11 mouse cellular contexts compared by ENCODE assay signal in genomic region chr11:118431100-118431948, GRCm38 (mm10). TPM values are rescaled to one million over a fixed set of nuclear protein-coding genes. Genes with fewer than 3 reads are reported as not detected.
DNase-seq lines count a peak whose midpoint lies in the region; ATAC-seq and TF ChIP-seq lines count a peak whose summit lies in the region.
"Had no signal": no experiment of that assay in that cellular context is flagged by ENCODE, and none has a peak within 500 bp of the region (broad histone marks: within the 10 kb centered on the region; RNA-seq: fewer than 3 reads in every experiment).

No protein-coding gene starts in this region.

- no peaks in the 10 kb centered on the region for H3K36me3 ChIP-seq in heart, embryonic 13.5 days
- H3K36me3 ChIP-seq in lung, embryonic 14.5 days (ENCODE audit: insufficient read depth), result no peaks in the 10 kb centered on the region
- no peaks in the 10 kb centered on the region for H3K36me3 ChIP-seq in embryonic facial prominence, embryonic 13.5 days
- no peaks in the 10 kb centered on the region for H3K36me3 ChIP-seq in stomach, embryonic 16.5 days (ENCODE audit: control insufficient read depth, insufficient read depth, low read length)
- H3K36me3 ChIP-seq: liver, embryonic 15.5 days had no signal

- H3K4me2 ChIP-seq in heart, embryonic 13.5 days, result no peak overlapping the region
- no peak overlapping the region for H3K4me2 ChIP-seq in lung, embryonic 14.5 days
- peak overlapping the region; percentile 75; the same call in 1 of the 2 replicates for H3K4me2 ChIP-seq in embryonic facial prominence, embryonic 13.5 days
- H3K4me2 ChIP-seq in stomach, embryonic 16.5 days (ENCODE audit: low read depth, low read length), result no peak overlapping the region
- H3K4me2 ChIP-seq: liver, embryonic 15.5 days had no signal

- H3K27ac ChIP-seq in heart, embryonic 13.5 days (replicated peaks), result peak overlapping the region; percentile 24; the same call in 1 of the 2 replicates
- H3K27ac ChIP-seq in lung, embryonic 14.5 days (ENCODE audit: low read depth), result peak overlapping the region; percentile 6; the same call in 1 of the 2 replicates
- peak overlapping the region; percentile 65 for H3K27ac ChIP-seq in embryonic facial prominence, embryonic 13.5 days
- H3K27ac ChIP-seq in stomach, embryonic 16.5 days (ENCODE audit: low read length), result peak overlapping the region; percentile 25; the same call in 1 of the 2 replicates
- H3K27ac ChIP-seq: liver, embryonic 15.5 days had no signal

- peaks cover 20% of the 10 kb centered on the region for H3K27me3 ChIP-seq in heart, embryonic 13.5 days (replicated peaks)
- no peaks in the 10 kb centered on the region for H3K27me3 ChIP-seq in lung, embryonic 14.5 days (ENCODE audit: insufficient read depth, low read length)
- H3K27me3 ChIP-seq in embryonic facial prominence, embryonic 13.5 days, result no peaks in the 10 kb centered on the region
- H3K27me3 ChIP-seq in stomach, embryonic 16.5 days (ENCODE audit: control insufficient read depth, insufficient read depth, low read length), result no peaks in the 10 kb centered on the region

- intact Hi-C loops in left cerebral cortex, postnatal 14 days (cut with DNase I), result no loop called here

- no peak overlapping the region for H3K4me3 ChIP-seq in heart, embryonic 13.5 days
- H3K4me3 ChIP-seq in lung, embryonic 14.5 days (ENCODE audit: low read depth, low read length), result no peak overlapping the region
- no peak overlapping the region for H3K4me3 ChIP-seq in embryonic facial prominence, embryonic 13.5 days
- no peak overlapping the region for H3K4me3 ChIP-seq in stomach, embryonic 16.5 days (replicated peaks; ENCODE audit: low read length)
- H3K4me3 ChIP-seq: erythroblast, embryonic 14.5 days; liver, embryonic 15.5 days had no signal

- WGBS in heart, embryonic 13.5 days, result 71% methylated on average over 16 of the region's 16 CpGs
- WGBS in lung, embryonic 14.5 days, result 79% methylated on average over 16 of the region's 16 CpGs
- 59% methylated on average over 16 of the region's 16 CpGs for WGBS in embryonic facial prominence, embryonic 13.5 days
- WGBS in stomach, embryonic 16.5 days, result 73% methylated on average over 16 of the region's 16 CpGs

- ATAC-seq in heart, embryonic 13.5 days (ENCODE audit: extremely low read depth, insufficient number of reproducible peaks, low FRiP score, low TSS enrichment), result no peak
- ATAC-seq in lung, embryonic 14.5 days (ENCODE audit: insufficient read depth), result no peak
- no peak for ATAC-seq in embryonic facial prominence, embryonic 13.5 days (ENCODE audit: insufficient number of reproducible peaks, insufficient read depth, low FRiP score, low TSS enrichment, low read depth)
- ATAC-seq in stomach, embryonic 16.5 days (ENCODE audit: insufficient read depth, low FRiP score), result no peak

- no peaks in the 10 kb centered on the region for H3K9me3 ChIP-seq in heart, embryonic 13.5 days
- H3K9me3 ChIP-seq in lung, embryonic 14.5 days (ENCODE audit: low read depth, low read length), result no peaks in the 10 kb centered on the region
- no peaks in the 10 kb centered on the region for H3K9me3 ChIP-seq in embryonic facial prominence, embryonic 13.5 days
- no peaks in the 10 kb centered on the region for H3K9me3 ChIP-seq in stomach, embryonic 16.5 days (replicated peaks; ENCODE audit: control insufficient read depth, low read length)
- H3K9me3 ChIP-seq: liver, embryonic 15.5 days had no signal

- peaks cover 78% of the 10 kb centered on the region for H3K4me1 ChIP-seq in heart, embryonic 13.5 days
- H3K4me1 ChIP-seq in lung, embryonic 14.5 days (ENCODE audit: insufficient read depth), result peaks cover 30% of the 10 kb centered on the region
- peaks cover 86% of the 10 kb centered on the region for H3K4me1 ChIP-seq in embryonic facial prominence, embryonic 13.5 days
- peaks cover 61% of the 10 kb centered on the region for H3K4me1 ChIP-seq in stomach, embryonic 16.5 days (ENCODE audit: control insufficient read depth, insufficient read depth, low read length)
- H3K4me1 ChIP-seq: liver, embryonic 15.5 days had no signal

- no peak for DNase-seq in heart, postnatal 4 days
- DNase-seq in lung, embryonic 14.5 days, result no peak
- no peak for DNase-seq in lung, adult 18-20 months
- DNase-seq in left cerebral cortex, postnatal 14 days (ENCODE audit: low spot score in 2 of 2), result no peak
- DNase-seq: gastrocnemius, postnatal 10 days had no signal

- 0 out of 2 replicates have a peak overlapping the region, but pooled peaks have one; percentile 3 for H3K9ac ChIP-seq in heart, embryonic 13.5 days
- H3K9ac ChIP-seq in lung, embryonic 14.5 days, result no peak overlapping the region
- 0 out of 2 replicates have a peak overlapping the region, but pooled peaks have one; percentile 36 for H3K9ac ChIP-seq in embryonic facial prominence, embryonic 13.5 days
- H3K9ac ChIP-seq in stomach, embryonic 16.5 days (ENCODE audit: low read length), result no peak overlapping the region
- H3K9ac ChIP-seq: liver, embryonic 15.5 days had no signal

- TF ChIP-seq CTCF in lung, embryonic 14.5 days (IDR thresholded peaks at IDR 0.05; ENCODE audit: low read depth), result no peak

RNA-seq across cellular contexts. Expression of gene C1qtnf1, which starts 3.3 kb away (rescaled TPM):
- 5.5 and 7.1 TPM in 2 replicates for polyA plus RNA-seq in heart, embryonic 13.5 days (2015; fragmentation: Nextera tagmentation; extraction: Ambion mirVana)
- total RNA-seq in heart, postnatal 4 days (2021), result 10 to 100 TPM; 21.2 to 25.1 TPM
- 6.6 and 7.7 TPM in 2 replicates for polyA plus RNA-seq in lung, embryonic 14.5 days (2014; fragmentation: Nextera tagmentation; extraction: Ambion mirVana)
- polyA plus RNA-seq in embryonic facial prominence, embryonic 13.5 days (2015; fragmentation: Nextera tagmentation; extraction: Ambion mirVana), result 14.7 and 16.5 TPM in 2 replicates
- polyA plus RNA-seq in stomach, embryonic 16.5 days (2015; fragmentation: Nextera tagmentation; extraction: Ambion mirVana), result 9.5 and 10.4 TPM in 2 replicates
- total RNA-seq in left cerebral cortex, postnatal 14 days (2021), result 1 to 10 TPM; 6.8 to 9.8 TPM
- total RNA-seq: megakaryocyte-erythroid progenitor cell, adult 5-6 weeks had no signal
- polyA plus RNA-seq: erythroblast, embryonic 14.5 days had no signal

RNA-seq across cellular contexts. Expression of gene Cant1, which starts 12.4 kb away (rescaled TPM):
- 18.9 and 19.1 TPM in 2 replicates for polyA plus RNA-seq in heart, embryonic 13.5 days (2015; fragmentation: Nextera tagmentation; extraction: Ambion mirVana)
- 10 to 100 TPM; 19.6 to 20.2 TPM for total RNA-seq in heart, postnatal 4 days (2021)
- polyA plus RNA-seq in lung, embryonic 14.5 days (2014; fragmentation: Nextera tagmentation; extraction: Ambion mirVana), result 27.7 and 31.4 TPM in 2 replicates
- polyA plus RNA-seq in embryonic facial prominence, embryonic 13.5 days (2015; fragmentation: Nextera tagmentation; extraction: Ambion mirVana), result 28.9 and 30.7 TPM in 2 replicates
- 22.5 and 24.3 TPM in 2 replicates for polyA plus RNA-seq in stomach, embryonic 16.5 days (2015; fragmentation: Nextera tagmentation; extraction: Ambion mirVana)
- 10 to 100 TPM; 38.2 to 40.0 TPM for total RNA-seq in left cerebral cortex, postnatal 14 days (2021)

RNA-seq across cellular contexts. Expression of gene Lgals3bp, which starts 29.4 kb away (rescaled TPM):
- 7.3 and 8.8 TPM in 2 replicates for polyA plus RNA-seq in heart, embryonic 13.5 days (2015; fragmentation: Nextera tagmentation; extraction: Ambion mirVana)
- 10 to 100 TPM; 20.2 to 24.4 TPM for total RNA-seq in heart, postnatal 4 days (2021)
- 2.9 and 3.8 TPM in 2 replicates for polyA plus RNA-seq in lung, embryonic 14.5 days (2014; fragmentation: Nextera tagmentation; extraction: Ambion mirVana)
- 5.6 and 6.8 TPM in 2 replicates for polyA plus RNA-seq in embryonic facial prominence, embryonic 13.5 days (2015; fragmentation: Nextera tagmentation; extraction: Ambion mirVana)
- 59.8 and 75.8 TPM in 2 replicates for polyA plus RNA-seq in stomach, embryonic 16.5 days (2015; fragmentation: Nextera tagmentation; extraction: Ambion mirVana)
- 10 to 100 TPM; 12.3 to 14.1 TPM for total RNA-seq in left cerebral cortex, postnatal 14 days (2021)

RNA-seq across cellular contexts. Expression of gene Engase, which starts 45.3 kb away (rescaled TPM):
- polyA plus RNA-seq in heart, embryonic 13.5 days (2015; fragmentation: Nextera tagmentation; extraction: Ambion mirVana), result 4.4 and 5.0 TPM in 2 replicates
- total RNA-seq in heart, postnatal 4 days (2021), result 1 to 10 TPM; 4.0 to 5.8 TPM
- polyA plus RNA-seq in lung, embryonic 14.5 days (2014; fragmentation: Nextera tagmentation; extraction: Ambion mirVana), result 7.0 and 10.5 TPM in 2 replicates
- polyA plus RNA-seq in embryonic facial prominence, embryonic 13.5 days (2015; fragmentation: Nextera tagmentation; extraction: Ambion mirVana), result 6.5 and 9.6 TPM in 2 replicates
- polyA plus RNA-seq in stomach, embryonic 16.5 days (2015; fragmentation: Nextera tagmentation; extraction: Ambion mirVana), result 10.0 and 11.3 TPM in 2 replicates
- 10 to 100 TPM; 13.3 to 13.6 TPM for total RNA-seq in left cerebral cortex, postnatal 14 days (2021)

Comparison
In these comparisons a context has a peak if more than half of its experiments do, and no peak if none do; other contexts are left out.
1. H3K27ac ChIP-seq: peak in every context shown above with its lines; median percentile 65 in embryonic facial prominence, embryonic 13.5 days; 25 in stomach, embryonic 16.5 days; 24 in heart, embryonic 13.5 days; 6 in lung, embryonic 14.5 days.
2. H3K9ac ChIP-seq: peak in heart, embryonic 13.5 days (single experiment) and embryonic facial prominence, embryonic 13.5 days (single experiment); none in lung, embryonic 14.5 days (single experiment) and stomach, embryonic 16.5 days (single experiment).